Mouse (Mus musculus) naive thymus-derived CD4-positive, alpha-beta T cell, adult 2 months (primary cell): ENCODE results near the gene Itprid1.

ENCODE experiments used
- DNase-seq: peaks from one replicate; pipeline ENCODE4 v3.0.0-alpha.2; 2011; ENCODE audit warnings: low read depth

Gene Itprid1

DNA sequence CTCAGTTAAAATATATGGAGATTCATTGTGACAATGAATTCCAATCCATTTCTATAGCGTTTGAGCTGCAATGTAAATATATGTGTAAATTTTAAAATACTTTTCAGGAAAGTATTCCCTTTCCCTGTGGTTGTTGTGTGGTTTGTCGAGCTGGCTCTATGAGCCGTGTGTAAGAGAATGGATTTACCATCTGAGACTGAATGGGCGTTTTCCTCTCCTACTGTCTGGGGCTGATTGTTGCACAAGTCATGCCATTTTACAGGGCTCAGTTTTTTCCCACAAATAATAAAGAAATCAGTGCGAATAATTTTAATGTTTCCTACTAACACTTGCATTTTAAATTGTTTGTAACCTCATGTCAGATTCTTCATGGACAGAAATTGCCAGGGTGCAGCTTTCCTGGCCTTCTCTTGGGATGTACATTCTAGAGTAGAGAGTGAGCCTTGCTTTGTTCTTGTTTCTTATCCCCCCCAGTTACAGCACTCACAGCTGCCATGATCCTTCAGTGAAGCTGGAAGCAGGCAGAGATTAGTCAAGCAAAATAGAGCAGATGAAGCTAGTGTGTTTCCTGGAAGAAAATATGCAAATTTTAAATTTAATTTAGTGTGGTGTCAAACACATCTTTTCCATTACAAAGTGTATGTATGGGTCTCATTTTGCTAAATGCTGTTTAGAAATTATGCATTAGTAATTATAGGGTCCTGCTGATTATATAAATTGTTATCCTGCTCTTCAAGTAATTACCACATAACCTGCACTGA, 65.1 kb downstream of the Itprid1 start:
- DNase-seq = no peak

DNA sequence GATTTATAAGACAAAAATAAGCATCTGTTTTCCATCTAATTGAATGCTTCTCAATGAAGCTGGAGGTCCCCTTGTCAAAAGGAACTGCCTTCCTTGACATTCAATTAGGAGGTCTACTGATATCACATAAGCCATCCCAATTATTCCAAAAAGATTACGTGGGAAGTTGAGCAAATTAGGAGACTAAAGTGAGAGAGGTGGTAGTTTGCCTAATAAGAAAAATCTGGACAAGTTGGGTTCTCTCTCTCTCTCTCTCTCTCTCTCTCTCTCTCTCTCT, 65.6 kb downstream of the Itprid1 start:
- no peak for DNase-seq

DNA sequence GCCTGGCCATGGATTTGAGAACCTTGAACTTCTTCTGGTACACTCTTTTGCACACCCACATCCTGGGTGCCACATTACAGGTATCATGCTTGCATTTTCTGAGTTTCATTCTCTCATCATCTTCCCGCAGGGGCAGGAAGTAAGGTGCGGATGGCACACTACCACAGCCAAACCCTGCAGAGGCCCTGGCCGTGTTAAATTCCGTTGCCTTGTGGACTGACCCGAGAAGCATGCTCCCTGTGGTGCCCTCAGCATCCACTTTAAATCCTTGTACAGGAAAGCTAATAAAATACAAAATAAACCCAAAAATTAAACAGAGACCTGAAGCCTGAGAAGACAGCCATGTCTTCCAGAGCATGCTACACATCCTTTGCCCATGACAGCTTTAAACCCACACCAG, 82.5 kb downstream of the Itprid1 start:
- no peak for DNase-seq

GRCm38 (mm10) chr6:55920282-55920720, 83.6 kb downstream of the Itprid1 start:
- DNase-seq = no peak

DNA sequence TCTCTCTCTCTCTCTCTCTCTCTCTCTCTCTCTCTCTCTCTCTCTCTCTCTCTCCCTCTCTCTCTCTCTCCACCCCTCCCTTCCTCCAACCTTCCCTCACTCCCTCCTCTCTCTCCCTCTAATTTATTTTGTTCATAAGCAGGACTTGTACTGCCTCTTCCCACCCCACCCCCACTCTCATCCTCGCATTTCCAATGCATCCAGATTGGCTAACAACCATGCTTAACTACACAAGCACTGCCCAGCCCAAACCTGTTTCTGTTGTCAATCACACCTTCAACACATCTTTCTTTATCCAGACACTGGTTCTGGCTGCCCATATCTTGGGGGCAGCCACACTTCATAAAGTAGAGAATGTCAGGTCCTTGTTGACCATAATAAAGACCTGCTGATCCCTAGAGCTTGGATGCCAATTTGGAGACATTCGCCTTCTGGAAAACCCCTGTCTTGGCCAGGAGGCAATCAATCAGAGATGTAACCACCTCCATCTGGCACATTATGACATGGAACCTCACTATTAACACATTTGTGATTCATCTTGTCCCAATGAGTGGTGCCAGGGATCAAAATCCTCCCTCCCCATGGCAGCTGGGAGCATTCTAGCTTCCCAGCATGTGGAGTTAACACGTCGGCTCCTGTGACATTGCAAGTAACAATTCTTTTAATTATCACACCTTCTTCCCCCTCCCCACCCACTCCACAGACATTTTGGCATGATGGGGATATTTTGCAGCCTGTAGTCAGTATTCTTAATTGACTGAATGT, 84.4 kb downstream of the Itprid1 start:
- no peak for DNase-seq

DNA sequence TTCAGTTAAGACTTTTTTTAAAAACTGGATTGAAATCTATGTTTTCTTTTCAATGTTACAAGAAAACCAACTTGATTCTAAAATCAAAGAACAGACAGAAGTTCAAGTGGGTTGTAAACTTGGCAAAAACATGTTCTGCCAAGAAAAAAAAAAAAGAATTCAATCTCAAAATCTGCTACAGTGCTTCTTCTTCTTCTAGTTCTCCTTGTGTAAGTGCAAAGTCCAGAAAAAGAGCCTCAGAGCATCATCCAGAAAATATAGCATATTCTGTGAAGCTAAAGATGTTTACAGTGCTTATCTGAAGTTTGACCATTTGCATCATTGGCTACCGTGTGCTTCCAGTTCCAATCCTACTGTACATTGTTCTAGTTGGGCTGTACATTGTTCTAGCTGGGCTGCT, 108.0 kb downstream of the Itprid1 start:
- DNase-seq = no peak

DNA sequence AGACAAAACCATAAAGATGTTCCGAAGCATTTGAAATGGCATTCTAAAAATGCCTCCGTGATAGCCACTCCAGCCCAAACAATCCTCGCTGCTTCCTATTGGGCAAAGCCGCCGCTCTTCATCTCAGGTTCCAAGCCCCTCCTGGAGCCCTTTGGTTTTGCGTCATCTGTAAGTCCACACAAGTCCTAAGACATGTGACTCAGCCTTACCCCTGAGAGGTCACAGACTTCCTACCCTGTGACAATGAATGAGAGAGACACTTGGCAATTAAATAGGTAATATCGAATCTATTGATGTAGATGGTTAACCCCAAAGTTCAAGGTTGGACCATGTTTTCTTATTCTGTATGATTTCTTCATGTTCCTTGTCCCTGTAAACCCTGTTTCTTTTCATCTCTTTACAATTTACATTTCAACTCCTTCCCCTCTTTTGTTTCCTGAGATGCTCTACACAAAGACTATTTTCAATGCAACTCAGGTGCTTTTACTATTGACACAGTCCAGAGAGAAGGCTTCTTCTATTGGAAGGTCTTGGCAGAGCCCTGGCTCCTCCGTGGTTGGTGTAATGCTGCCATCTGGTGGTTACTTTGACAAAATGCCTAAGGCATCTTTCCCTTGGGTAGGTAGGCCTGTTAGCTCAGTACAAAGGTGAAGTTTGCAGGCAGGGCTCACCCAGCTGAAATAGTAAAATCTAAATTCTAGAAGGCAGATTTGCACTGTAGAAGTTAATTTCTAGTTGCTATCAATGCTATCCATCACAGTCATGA, 113.8 kb downstream of the Itprid1 start:
- peak; percentile 1 for DNase-seq

DNA sequence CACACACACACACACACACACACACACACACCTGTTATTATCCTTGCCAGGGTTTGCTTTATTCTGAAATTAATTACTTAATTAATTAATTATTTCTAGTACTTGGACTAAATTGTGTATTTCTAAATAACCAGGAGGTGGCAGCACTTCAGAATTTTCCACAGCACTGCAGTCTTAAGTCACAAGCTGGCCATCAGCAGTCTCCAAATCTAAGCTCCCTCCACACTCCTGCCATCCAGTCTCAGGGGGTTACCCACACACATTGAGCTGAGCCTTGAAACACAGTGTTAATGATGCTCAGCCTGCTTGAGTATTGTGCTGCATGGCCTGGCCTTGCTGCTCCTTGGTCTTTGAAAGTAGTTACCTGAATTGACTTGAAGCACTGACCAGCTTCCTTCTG, 136.3 kb downstream of the Itprid1 start:
- no peak for DNase-seq

GRCm38 (mm10) chr6:55979766-55980165, 143.1 kb downstream of the Itprid1 start:
- no peak for DNase-seq

- DNase-seq = no peak
These were observed 172.0 kb downstream of the Itprid1 start for GRCm38 (mm10) chr6:56008711-56009110.

GRCm38 (mm10) chr6:56012384-56012783, 175.7 kb downstream of the Itprid1 start:
- no peak for DNase-seq

- DNase-seq = no peak
These were observed 180.7 kb downstream of the Itprid1 start, which contains the start of gene Ppp1r17 for GRCm38 (mm10) chr6:56017291-56017994. TSS of gene Ppp1r17 (plus strand) at chr6:56017497.

GRCm38 (mm10) chr6:56019632-56020031, 182.9 kb downstream of the Itprid1 start:
- DNase-seq = no peak

DNA sequence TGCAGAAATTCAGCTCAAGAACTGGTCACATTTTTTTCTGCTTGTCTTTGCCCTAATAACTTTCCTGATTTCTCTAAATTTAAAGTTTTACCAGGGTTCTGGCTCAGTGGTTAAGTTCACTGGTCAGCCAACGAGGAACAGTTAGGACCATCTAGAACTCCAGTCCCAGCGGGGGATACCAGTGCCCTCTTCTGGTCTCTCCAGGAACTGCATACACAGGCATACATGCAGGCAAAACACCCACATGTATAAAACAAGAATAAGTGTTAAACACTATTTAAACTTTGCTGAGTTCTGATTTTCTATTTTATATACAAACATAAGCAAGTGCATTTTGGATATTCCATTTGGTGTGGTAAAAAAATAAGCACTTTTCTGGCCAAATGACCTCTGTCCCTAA, 188.8 kb downstream of the Itprid1 start:
- no peak for DNase-seq

DNA sequence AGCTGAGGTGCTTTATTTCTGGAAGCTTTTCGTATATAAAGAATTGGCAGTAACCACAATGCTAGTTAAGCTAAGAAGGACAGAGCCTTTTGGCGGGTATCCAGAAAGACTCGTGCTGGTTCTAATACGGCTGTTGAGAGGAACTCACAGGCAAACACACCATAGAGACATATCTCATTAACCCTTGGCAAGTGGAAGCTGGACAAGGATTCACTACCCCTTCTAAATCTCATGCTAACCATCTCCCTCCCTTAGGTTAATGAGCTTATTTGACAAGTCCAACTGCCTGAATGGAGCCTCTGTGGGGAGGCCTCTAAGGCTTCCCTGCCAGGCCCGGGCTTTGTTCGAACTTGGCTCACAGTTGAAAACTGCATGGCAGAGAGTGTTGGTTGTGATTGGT, 190.6 kb downstream of the Itprid1 start:
- no peak for DNase-seq

- DNase-seq = no peak
These were observed 191.3 kb downstream of the Itprid1 start for GRCm38 (mm10) chr6:56027966-56028365.
